Mouse (Mus musculus): ENCODE measurements around the gene Gm45062.

The Gm45062 gene

DNA sequence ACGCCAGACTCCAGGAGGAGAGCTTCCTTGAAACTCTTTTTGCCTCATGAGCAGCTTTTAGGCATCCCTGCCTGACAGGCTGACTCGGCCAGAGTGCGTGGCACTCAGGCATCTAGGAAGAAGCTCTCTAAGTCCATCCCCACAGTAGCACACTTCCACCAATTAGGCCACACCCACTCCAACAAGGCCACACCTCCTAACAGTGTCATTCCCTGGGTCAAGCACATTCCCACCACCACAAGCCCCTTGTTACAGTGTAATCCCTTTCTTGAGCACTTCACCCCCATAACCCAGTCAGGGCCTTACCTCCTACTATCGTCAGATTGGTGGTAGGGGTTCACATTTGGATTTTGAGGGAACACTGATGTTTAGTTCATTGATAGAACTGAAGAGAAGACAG is 108.4 kb downstream of the Gm45062 start:
- DNase-seq (ENCODE audit: low read depth, low spot score): peak; percentile 89

DNA sequence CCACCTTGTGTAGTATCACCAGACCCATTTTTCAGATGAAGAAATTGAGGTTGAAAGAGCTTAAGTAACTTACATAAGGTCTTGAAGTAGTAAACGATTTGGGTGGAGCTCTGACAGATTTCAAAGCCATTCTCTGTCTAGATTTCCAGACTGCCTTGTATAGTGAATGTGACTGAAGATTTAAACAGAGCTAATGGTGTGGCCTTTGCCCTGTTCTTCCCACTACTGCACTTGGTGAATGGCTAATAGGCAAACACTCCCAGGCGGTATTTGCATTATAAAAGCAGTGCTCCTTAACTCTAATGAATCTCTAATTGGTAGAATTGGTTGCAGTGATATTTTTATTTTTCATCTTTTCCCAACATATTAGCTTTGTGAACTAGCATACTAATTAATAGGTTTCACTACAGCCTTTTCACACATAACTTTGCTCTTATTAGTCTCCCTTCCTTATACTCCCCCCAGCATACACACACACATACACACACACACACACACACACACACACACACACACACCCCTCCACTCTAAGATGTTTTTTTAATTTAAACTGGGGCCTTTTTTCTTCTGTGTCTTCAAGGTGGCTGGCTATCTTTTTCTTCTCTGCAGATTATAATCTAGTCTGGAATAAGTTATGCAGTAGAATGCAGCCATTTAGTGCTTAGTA is 109.1 kb downstream of the Gm45062 start:
- no peak for DNase-seq (ENCODE audit: low read depth, low spot score)

- DNase-seq (ENCODE audit: low read depth, low spot score): no peak
Observed at GRCm38 (mm10) chr6:8370624-8371023, 111.4 kb downstream of the Gm45062 start.

GRCm38 (mm10) chr6:8373051-8373450 is 113.8 kb downstream of the Gm45062 start:
- DNase-seq (ENCODE audit: low read depth, low spot score): no peak

- no peak for DNase-seq (ENCODE audit: low read depth, low spot score)
Observed at GRCm38 (mm10) chr6:8373851-8374250, 114.6 kb downstream of the Gm45062 start.

- no peak for DNase-seq (ENCODE audit: low read depth, low spot score)
Observed at GRCm38 (mm10) chr6:8374290-8374689, 115.0 kb downstream of the Gm45062 start.

GRCm38 (mm10) chr6:8374712-8375111 is 115.5 kb downstream of the Gm45062 start:
- peak; percentile 43 for DNase-seq (ENCODE audit: low read depth, low spot score)

- DNase-seq (ENCODE audit: low read depth, low spot score): no peak
Observed at GRCm38 (mm10) chr6:8376351-8376750, 117.1 kb downstream of the Gm45062 start.

- no peak for DNase-seq (ENCODE audit: low read depth, low spot score)
Observed at GRCm38 (mm10) chr6:8377667-8378066, 118.4 kb downstream of the Gm45062 start.

DNA sequence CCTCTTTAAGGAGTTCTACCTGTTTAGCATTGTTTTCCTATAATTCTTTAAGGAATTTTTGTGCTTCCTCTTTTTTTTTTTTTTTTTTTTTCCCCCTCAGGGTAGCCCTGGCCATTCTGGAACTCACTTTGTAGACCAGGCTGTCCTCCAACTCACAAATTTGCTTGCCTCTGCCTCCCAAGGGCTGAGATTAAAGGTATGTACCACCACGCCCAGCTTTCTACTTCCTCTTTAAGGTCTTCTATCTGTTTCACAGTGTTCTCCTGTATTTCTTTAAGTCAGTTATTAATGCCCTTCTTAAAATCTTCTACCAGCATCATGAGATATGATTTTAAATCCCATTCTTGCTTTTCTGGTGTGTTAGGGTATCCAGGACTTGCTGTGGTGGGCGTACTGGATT is 130.1 kb downstream of the Gm45062 start:
- DNase-seq (ENCODE audit: low read depth, low spot score): no peak

GRCm38 (mm10) chr6:8390296-8390695 is 131.0 kb downstream of the Gm45062 start:
- DNase-seq (ENCODE audit: low read depth, low spot score): no peak

- no peak for DNase-seq (ENCODE audit: low read depth, low spot score)
Observed at GRCm38 (mm10) chr6:8390935-8391334, 131.7 kb downstream of the Gm45062 start.

DNA sequence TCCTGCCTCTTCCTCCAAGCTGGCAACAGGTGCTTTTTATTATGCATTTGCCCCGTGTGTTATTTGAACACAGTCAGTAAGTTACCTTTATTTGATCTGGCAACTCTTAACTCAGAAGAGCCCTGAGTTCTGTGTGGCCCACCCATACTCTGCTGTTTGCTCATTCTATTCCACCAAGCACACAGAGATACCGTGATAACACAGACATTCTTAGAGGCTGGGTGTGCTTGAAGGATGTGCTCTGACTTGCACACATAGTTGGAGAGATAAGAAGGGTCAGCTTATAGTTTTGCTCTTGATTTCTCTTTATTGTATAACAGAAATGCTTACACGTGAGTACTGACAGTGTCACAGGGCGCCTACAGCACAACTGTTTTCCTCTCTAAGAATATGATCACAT is 133.8 kb downstream of the Gm45062 start:
- no peak for DNase-seq (ENCODE audit: low read depth, low spot score)

- no peak for DNase-seq (ENCODE audit: low read depth, low spot score)
Observed at GRCm38 (mm10) chr6:8394044-8394443, 134.8 kb downstream of the Gm45062 start.

GRCm38 (mm10) chr6:8395061-8395460 is 135.8 kb downstream of the Gm45062 start:
- no peak for DNase-seq (ENCODE audit: low read depth, low spot score)

GRCm38 (mm10) chr6:8397252-8397651 is 138.0 kb downstream of the Gm45062 start:
- no peak for DNase-seq (ENCODE audit: low read depth, low spot score)

DNA sequence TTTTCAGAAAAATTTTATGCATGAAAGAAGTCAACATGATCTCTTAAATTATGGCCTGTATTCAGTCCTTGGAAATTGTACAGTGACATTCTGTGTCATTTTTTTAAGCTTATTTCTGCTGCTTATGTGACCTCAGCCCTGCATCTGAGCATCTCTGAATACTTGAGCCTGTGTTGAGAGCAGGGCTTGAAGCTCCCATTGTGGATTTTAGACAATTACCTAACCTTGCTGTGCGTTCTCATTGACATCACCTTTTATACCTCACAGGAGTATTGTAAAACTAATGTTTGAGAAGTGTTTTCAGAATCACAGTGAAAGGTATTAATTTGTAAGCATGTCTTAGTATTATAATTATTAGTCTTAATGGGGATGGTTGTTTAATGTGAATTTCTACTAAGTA is 140.5 kb downstream of the Gm45062 start:
- DNase-seq (ENCODE audit: low read depth, low spot score): no peak

DNA sequence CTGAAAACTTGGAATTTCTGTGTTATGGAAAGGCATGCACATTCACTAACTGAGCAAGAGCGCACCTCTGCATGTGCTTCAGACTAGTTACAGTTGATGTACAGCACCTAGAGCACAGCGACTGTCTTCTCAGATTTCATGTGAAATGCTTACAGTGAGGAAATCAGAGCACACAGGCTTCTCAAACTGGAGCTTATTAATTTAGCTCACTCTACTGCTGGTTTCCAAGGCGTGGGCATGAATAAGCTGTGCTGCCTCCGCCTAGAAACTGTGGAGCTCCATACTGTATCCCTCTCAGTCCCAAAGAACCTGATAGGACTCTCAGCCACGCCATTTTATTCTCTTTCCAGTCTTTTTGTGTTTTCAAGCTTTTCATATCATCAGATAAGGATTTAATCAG is 143.9 kb downstream of the Gm45062 start:
- DNase-seq (ENCODE audit: low read depth, low spot score): no peak

DNA sequence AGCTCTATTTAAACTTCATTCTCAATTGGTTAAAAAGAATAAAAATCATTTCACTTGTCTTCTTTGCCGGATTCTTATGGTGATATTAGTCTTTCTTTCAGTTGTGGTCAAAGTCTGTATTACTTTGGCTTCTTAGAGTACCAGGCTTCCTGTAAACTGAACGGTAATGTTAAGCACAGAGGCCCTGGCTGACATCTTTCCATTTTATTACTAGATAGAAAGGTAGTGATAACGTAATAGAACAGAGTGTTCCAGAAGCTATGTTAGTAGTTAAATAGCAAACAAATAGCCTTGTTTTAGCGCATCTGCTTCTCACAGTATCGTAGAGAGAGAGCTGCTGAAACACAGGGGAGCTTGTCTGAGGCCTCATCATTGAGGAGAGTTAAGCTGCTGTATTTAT is 146.6 kb downstream of the Gm45062 start:
- no peak for DNase-seq (ENCODE audit: low read depth, low spot score)

GRCm38 (mm10) chr6:8408332-8408731 is 149.1 kb downstream of the Gm45062 start:
- no peak for DNase-seq (ENCODE audit: low read depth, low spot score)

GRCm38 (mm10) chr6:8409865-8410264 is 150.6 kb downstream of the Gm45062 start:
- no peak for DNase-seq (ENCODE audit: low read depth, low spot score)

- no peak for DNase-seq (ENCODE audit: low read depth, low spot score)
Observed at GRCm38 (mm10) chr6:8412845-8413598, 153.8 kb downstream of the Gm45062 start.

DNA sequence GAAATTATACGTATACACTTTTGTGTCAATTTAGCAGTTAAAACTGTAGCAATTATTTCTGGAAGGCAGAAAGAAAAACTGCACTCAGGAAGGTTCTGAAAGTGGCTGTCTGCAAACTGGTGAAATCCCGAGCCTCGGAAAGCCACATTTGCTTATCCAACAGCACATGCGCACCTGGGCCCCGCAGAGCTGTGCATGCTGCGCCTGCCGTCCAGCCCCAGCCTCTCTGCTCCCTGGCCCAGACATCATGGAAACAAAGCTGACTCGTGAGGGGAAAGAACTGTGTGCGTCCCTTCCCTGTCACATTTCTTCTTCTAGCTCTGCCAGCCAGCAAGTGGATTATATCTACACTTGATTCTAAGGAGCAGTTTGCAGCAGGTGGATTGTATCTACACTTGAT is 154.8 kb downstream of the Gm45062 start:
- peak; percentile 59 for DNase-seq (ENCODE audit: low read depth, low spot score)

All from R1 (cell line).